In the genomic region with DNA sequence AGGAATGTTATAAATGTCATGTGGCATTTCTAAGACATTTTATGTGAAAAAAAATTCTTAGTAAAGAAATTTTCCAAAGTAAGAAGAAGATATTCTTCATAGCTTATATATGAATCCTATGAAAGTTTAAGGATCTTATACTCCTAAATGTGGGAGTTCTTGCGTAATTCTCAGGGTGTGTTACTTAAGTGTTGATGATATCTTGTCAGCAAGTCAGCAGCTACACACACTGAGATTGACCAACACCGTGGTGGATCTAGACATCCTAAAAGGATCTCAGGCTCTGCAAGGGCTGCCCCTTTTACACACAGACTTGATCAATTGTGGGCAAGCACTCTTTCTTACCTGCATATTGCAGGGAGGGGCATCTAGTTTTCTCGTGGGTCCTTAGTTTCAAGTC, we compare ENCODE assay signal across 20 mouse cellular contexts.
"Had no signal": no experiment of that assay in that cellular context is flagged by ENCODE, and none has a peak within 500 bp of the region (broad histone marks: within the 10 kb centered on the region; RNA-seq: fewer than 3 reads in every experiment).

No protein-coding gene starts in this region.

- H3K9me3 ChIP-seq: liver, embryonic 12.5 days; lung, embryonic 15.5 days; midbrain, embryonic 10.5 days; midbrain, embryonic 12.5 days; neural tube, embryonic 13.5 days; neural tube, embryonic 15.5 days had no signal

- DNase-seq: liver; lung, postnatal 4 days; midbrain, embryonic 14.5 days; retina, postnatal 1 day; right cerebral cortex, adult 18-20 months; right cerebral cortex, postnatal 25 days; right cerebral cortex, postnatal 4 days; spleen, adult 18-20 months; thymus, adult 18-20 months; thymus, postnatal 25 days; thymus, postnatal 4 days had no signal

- H3K27ac ChIP-seq: liver, embryonic 12.5 days; liver, embryonic 14.5 days; lung, embryonic 15.5 days; midbrain, embryonic 10.5 days; midbrain, embryonic 12.5 days; neural tube, embryonic 13.5 days; neural tube, embryonic 15.5 days had no signal

- ATAC-seq: liver, embryonic 12.5 days; midbrain, embryonic 16.5 days had no signal

- H3K9ac ChIP-seq: liver, embryonic 12.5 days; liver, embryonic 14.5 days; lung, embryonic 15.5 days; midbrain, embryonic 12.5 days; neural tube, embryonic 13.5 days; neural tube, embryonic 15.5 days had no signal

- H3K4me1 ChIP-seq: liver, embryonic 12.5 days; lung, embryonic 15.5 days had no signal

- H3K27me3 ChIP-seq: liver, embryonic 12.5 days; lung, embryonic 15.5 days; midbrain, embryonic 12.5 days; neural tube, embryonic 13.5 days; neural tube, embryonic 15.5 days had no signal

- H3K4me3 ChIP-seq: liver, embryonic 12.5 days; lung, embryonic 15.5 days; midbrain, embryonic 10.5 days; midbrain, embryonic 12.5 days; myocyte; neural tube, embryonic 13.5 days; neural tube, embryonic 15.5 days had no signal

- H3K4me2 ChIP-seq: liver, embryonic 12.5 days; lung, embryonic 15.5 days; midbrain, embryonic 12.5 days; neural tube, embryonic 13.5 days; neural tube, embryonic 15.5 days had no signal

- H3K36me3 ChIP-seq: liver, embryonic 12.5 days; lung, embryonic 15.5 days; midbrain, embryonic 10.5 days; midbrain, embryonic 12.5 days; neural tube, embryonic 13.5 days; neural tube, embryonic 15.5 days had no signal
